Mouse (Mus musculus) kidney, postnatal 0 days (tissue): ENCODE data around the gene Pmpcb. TPM values are rescaled to one million over a fixed set of nuclear protein-coding genes. Genes with fewer than 3 reads are reported as not detected.

ENCODE experiments used
- ATAC-seq: fragments of 200-750 bp; cut with Nextera tagmentation; replicated peaks from 2 replicates; pipeline ENCODE4 v1.8.0; 2017; ENCODE audit warnings: low read depth, moderate number of reproducible peaks, moderate TSS enrichment, moderate library complexity; ENCODE audit not compliant: low FRiP score
- DNase-seq: peaks from one replicate; pipeline ENCODE4 v3.0.0-alpha.2; 2016; ENCODE audit warnings: low spot score
- H3K27ac ChIP-seq: fragments of 300-500 bp; sonication (generic); 2 replicates; pipeline ENCODE4 v1.5.1; 2014; ENCODE audit warnings: mild to moderate bottlenecking
- H3K27me3 ChIP-seq: fragments of 300-500 bp; sonication (generic); 2 replicates; pipeline ENCODE4 v1.6.1; 2014; ENCODE audit warnings: low read length, mixed read lengths; ENCODE audit not compliant: insufficient read depth
- H3K36me3 ChIP-seq: fragments of 300-500 bp; sonication (generic); 2 replicates; pipeline ENCODE4 v1.6.1; 2014; ENCODE audit warnings: low read length, mixed read lengths; ENCODE audit not compliant: insufficient read depth
- H3K4me1 ChIP-seq: fragments of 300-500 bp; sonication (generic); replicated peaks from 2 replicates; pipeline ENCODE4 v1.6.1; 2014; ENCODE audit warnings: antibody characterized with exemption, low read length, mixed read lengths; ENCODE audit not compliant: insufficient read depth
- H3K4me2 ChIP-seq: fragments of 300-500 bp; sonication (generic); 2 replicates; pipeline ENCODE4 v1.6.1; 2014; ENCODE audit warnings: mild to moderate bottlenecking, low read length, moderate library complexity, mixed read lengths
- H3K4me3 ChIP-seq: fragments of 300-500 bp; sonication (generic); replicated peaks from 2 replicates; pipeline ENCODE4 v1.5.1; 2014; ENCODE audit warnings: low read depth, low read length
- H3K9ac ChIP-seq: fragments of 300-500 bp; sonication (generic); 2 replicates; pipeline ENCODE4 v1.6.1; 2014; ENCODE audit warnings: low read depth, low read length
- H3K9me3 ChIP-seq: fragments of 300-500 bp; sonication (generic); replicated peaks from 2 replicates; pipeline ENCODE4 v1.6.1; 2016; ENCODE audit warnings: low read length, inconsistent platforms, mixed read lengths
- CTCF ChIP-seq: IDR thresholded peaks from 2 replicates; pipeline ENCODE4 v1.5.1; 2016; ENCODE audit warnings: antibody characterized with exemption, low read depth, mild to moderate bottlenecking, moderate library complexity
- WGBS: fragments of 180-500 bp; shearing (Covaris S2); extraction: QIAGEN DNeasy Blood & Tissue Kit; methylation state at CpG from one replicate; pipeline ENCODE4 v1.1.7; 2014; 5-methylcytosine and 5-hydroxymethylcytosine counted together
- polyA plus RNA-seq: library from polyadenylated mRNA; unstranded; fragments of >200 nt; fragmentation: Nextera tagmentation; extraction: Ambion mirVana; gene quantifications from 2 replicates; pipeline ENCODE4 v1.2.1, GENCODE M21; 2015

Gene Pmpcb
- polyA plus RNA-seq, 1 experiment from 2014 or later: 101 TPM

- TF ChIP-seq CTCF: no peak
- H3K9ac ChIP-seq: peak overlapping the region; percentile 76
- H3K4me3 ChIP-seq: peak overlapping the region; percentile 86
- no peak for ATAC-seq
- WGBS: 14% methylated on average over 10 of the region's 10 CpGs
- peak overlapping the region; percentile 56 for H3K4me2 ChIP-seq
- H3K4me1 ChIP-seq: peaks cover 3% of the 10 kb centered on the region; the same call in 1 of the 2 replicates
- H3K36me3 ChIP-seq: peaks cover 23% of the 10 kb centered on the region
- H3K27me3 ChIP-seq: no peaks in the 10 kb centered on the region
- H3K27ac ChIP-seq: no peak overlapping the region
- DNase-seq: no peak
- H3K9me3 ChIP-seq: no peaks in the 10 kb centered on the region
These were observed 679 bp downstream of the Pmpcb start for GRCm38 (mm10) chr5:21737620-21738019.

GRCm38 (mm10) chr5:21739120-21739519 is 2.2 kb downstream of the Pmpcb start:
- H3K9me3 ChIP-seq: no peaks in the 10 kb centered on the region
- no peaks in the 10 kb centered on the region for H3K27me3 ChIP-seq
- DNase-seq (no peak), ATAC-seq (peak; percentile 58)
- no peak overlapping the region for H3K9ac ChIP-seq
- no peak overlapping the region for H3K4me3 ChIP-seq
- H3K27ac ChIP-seq: no peak overlapping the region
- TF ChIP-seq CTCF: no peak
- no peaks in the 10 kb centered on the region; the same call in 1 of the 2 replicates for H3K4me1 ChIP-seq
- 83% methylated on average over 11 of the region's 11 CpGs for WGBS
- no peak overlapping the region for H3K4me2 ChIP-seq
- peaks cover 38% of the 10 kb centered on the region for H3K36me3 ChIP-seq

GRCm38 (mm10) chr5:21739881-21740280 is 2.9 kb downstream of the Pmpcb start:
- H3K27me3 ChIP-seq: no peaks in the 10 kb centered on the region
- 86% methylated on average over 13 of the region's 13 CpGs for WGBS
- no peak overlapping the region for H3K4me2 ChIP-seq
- H3K27ac ChIP-seq: no peak overlapping the region
- ATAC-seq (no peak), DNase-seq (no peak)
- no peak overlapping the region for H3K9ac ChIP-seq
- no peaks in the 10 kb centered on the region; the same call in 1 of the 2 replicates for H3K4me1 ChIP-seq
- H3K36me3 ChIP-seq: peaks cover 45% of the 10 kb centered on the region
- TF ChIP-seq CTCF: no peak
- no peak overlapping the region for H3K4me3 ChIP-seq
- no peaks in the 10 kb centered on the region for H3K9me3 ChIP-seq

- 93% methylated on average over 10 of the region's 10 CpGs for WGBS
- Histone ChIP-seq H3K9ac (no peak overlapping the region), H3K9me3 (no peaks in the 10 kb centered on the region), H3K36me3 (peaks cover 82% of the 10 kb centered on the region), H3K4me1 (no peaks in the 10 kb centered on the region), H3K27ac (no peak overlapping the region), H3K27me3 (no peaks in the 10 kb centered on the region), H3K4me2 (no peak overlapping the region), H3K4me3 (no peak overlapping the region)
- TF ChIP-seq CTCF: no peak
- no peak for ATAC-seq
- no peak for DNase-seq
These were observed 6.7 kb downstream of the Pmpcb start for GRCm38 (mm10) chr5:21743606-21744005.

- no peak for TF ChIP-seq CTCF
- Histone ChIP-seq H3K36me3 (peaks cover 88% of the 10 kb centered on the region), H3K9me3 (no peaks in the 10 kb centered on the region), H3K4me2 (no peak overlapping the region), H3K9ac (no peak overlapping the region), H3K27me3 (no peaks in the 10 kb centered on the region), H3K27ac (no peak overlapping the region), H3K4me3 (no peak overlapping the region), H3K4me1 (no peaks in the 10 kb centered on the region)
- ATAC-seq (no peak), DNase-seq (no peak)
These were observed 7.7 kb downstream of the Pmpcb start for GRCm38 (mm10) chr5:21744651-21745050.

- TF ChIP-seq CTCF: no peak
- no peak overlapping the region for H3K4me3 ChIP-seq
- ATAC-seq: no peak
- H3K4me1 ChIP-seq: no peaks in the 10 kb centered on the region
- no peak overlapping the region for H3K27ac ChIP-seq
- H3K27me3 ChIP-seq: no peaks in the 10 kb centered on the region
- H3K9ac ChIP-seq: no peak overlapping the region
- WGBS: over 99% methylated on average over 7 of the region's 8 CpGs
- no peak overlapping the region for H3K4me2 ChIP-seq
- H3K9me3 ChIP-seq: no peaks in the 10 kb centered on the region
- DNase-seq: no peak
- peaks cover 78% of the 10 kb centered on the region for H3K36me3 ChIP-seq
These were observed 9.0 kb downstream of the Pmpcb start for GRCm38 (mm10) chr5:21745966-21746365.

- ATAC-seq (no peak), DNase-seq (no peak)
- 89% methylated on average over 4 of the region's 4 CpGs for WGBS
- Histone ChIP-seq H3K9me3 (no peaks in the 10 kb centered on the region), H3K27me3 (no peaks in the 10 kb centered on the region), H3K36me3 (peaks cover 48% of the 10 kb centered on the region), H3K4me2 (no peak overlapping the region), H3K4me3 (no peak overlapping the region), H3K27ac (no peak overlapping the region), H3K4me1 (no peaks in the 10 kb centered on the region), H3K9ac (no peak overlapping the region)
- no peak for TF ChIP-seq CTCF
These were observed 31.6 kb downstream of the Pmpcb start for GRCm38 (mm10) chr5:21768506-21768905.
